Mouse (Mus musculus): ENCODE results near the gene BC024978.

DNA sequence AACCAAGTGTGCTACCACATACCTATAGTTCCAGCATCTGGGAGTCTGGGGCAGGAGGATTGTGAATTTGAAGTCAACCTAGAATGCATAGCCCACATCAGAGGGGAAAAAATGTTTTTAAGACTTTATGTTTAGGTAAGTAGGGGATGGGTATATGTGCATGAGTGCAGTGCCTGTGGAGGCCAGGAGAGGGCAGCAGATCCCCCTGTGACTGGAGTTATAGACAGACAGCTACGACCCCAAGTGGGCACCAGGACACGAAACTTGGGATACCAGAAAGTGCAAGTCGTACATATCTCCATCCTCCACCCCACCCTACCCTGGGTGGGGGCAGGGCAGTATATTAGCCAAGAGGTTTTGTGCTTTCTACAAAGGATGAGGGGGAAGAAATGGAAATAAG, 10.6 kb upstream of the BC024978 start:
- TF ChIP-seq CTCF (IDR thresholded peaks at IDR 0.05) (peak; percentile 82), EP300 (IDR thresholded peaks at IDR 0.05) (no peak)

Measured in lung, postnatal 0 days (tissue).